Mouse (Mus musculus): ENCODE measurements around the gene Alkbh3.

The Alkbh3 gene

DNA sequence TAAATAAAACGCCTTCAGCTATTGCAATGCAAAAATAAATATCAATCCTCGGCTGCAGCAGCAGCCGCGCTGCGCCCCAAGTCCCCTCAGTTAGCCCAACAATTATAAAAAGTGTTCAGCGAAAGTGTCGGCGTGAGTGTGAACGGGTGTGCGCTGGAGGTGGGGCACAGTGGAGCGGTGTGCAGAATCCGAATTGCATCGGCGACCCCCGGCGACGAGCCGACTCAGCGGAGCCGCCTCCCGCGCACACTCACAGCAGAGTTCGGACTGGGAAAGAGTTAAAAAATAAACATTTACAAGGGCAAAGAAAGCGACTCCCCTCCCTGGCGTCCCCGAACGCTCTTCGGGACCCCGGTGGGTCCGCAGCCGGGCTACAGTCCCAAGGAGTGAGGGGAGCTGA is 54.7 kb downstream of the Alkbh3 start:
- in situ Hi-C loops (cut with MboI; ENCODE audit: low sequenced_read_pairs) = no loop called here

DNA sequence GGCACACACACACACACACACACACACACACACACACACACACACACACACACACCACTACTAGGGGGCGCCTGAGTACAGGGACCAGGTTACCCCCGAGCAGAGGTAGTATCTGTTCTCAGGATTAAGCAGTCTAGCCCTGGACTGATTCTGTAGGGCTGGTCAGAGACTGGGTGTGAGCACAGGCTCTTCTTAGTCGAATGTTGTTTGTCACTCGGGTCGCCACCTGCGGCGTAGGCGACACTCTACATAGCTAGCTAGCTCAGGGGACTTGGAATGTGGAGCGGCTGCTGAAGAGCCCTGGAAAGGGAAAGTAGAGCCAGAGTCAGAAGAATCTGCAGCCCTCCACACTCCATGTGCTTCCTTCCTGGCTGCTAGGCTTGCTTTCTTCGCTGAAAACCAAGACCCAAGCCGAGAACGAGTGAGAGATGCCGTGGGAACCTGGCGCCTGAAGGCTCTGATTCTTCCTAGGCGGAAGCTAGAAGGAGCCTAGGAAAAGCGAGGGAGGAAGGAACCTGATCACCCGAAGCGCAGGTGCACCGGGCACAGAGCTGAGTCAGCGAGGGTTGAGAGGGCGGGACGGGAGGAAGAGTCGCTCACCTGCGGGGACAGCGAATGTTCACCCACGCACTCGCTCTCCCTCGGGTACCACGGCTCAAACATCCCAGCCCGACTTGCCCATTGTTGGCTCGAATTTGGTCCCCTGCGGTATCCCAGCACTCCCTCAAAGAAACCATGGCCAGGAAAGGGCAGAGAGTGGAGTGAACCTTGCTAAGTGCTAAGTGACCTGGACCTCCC is 55.6 kb downstream of the Alkbh3 start:
- in situ Hi-C loops (cut with MboI; ENCODE audit: low sequenced_read_pairs) = no loop called here

DNA sequence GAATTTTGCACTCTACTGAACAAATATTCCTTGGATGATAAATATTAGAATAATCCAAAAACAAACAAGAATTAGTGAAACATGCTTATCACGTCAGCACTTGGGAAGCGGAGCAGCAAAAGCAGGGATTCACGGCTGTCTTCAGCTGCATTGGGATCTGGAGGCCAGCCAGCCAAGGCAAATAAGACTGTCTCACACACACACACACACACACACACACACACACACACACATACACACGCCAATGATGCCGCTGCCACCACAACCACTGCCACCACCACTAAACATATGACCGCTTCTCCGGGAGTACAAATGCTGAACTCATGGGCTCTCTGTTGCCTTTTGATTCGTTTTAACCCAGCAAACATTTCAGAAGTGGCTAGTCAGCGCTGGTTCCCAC is 56.9 kb downstream of the Alkbh3 start:
- in situ Hi-C loops (cut with MboI; ENCODE audit: low sequenced_read_pairs) = no loop called here

DNA sequence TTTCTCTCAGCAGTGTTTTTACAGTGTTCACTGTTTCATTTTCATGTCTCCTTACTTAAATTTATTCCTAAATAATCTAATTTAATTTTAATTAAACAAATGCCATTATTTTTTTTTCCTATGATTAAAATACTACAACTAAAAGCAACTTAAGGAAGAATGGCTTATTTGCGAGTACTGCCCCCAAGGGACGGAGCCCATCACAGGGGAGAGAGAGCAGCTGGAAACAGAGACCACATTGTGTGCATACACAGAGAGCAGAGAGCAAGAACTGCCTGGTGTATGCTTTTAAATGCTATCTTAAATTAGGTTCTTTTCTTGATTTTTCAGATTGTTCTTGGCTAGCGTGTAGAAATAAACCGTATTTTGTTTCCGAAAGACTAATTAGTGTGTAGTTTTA is 63.6 kb downstream of the Alkbh3 start:
- in situ Hi-C loops (cut with MboI; ENCODE audit: low sequenced_read_pairs) = no loop called here

DNA sequence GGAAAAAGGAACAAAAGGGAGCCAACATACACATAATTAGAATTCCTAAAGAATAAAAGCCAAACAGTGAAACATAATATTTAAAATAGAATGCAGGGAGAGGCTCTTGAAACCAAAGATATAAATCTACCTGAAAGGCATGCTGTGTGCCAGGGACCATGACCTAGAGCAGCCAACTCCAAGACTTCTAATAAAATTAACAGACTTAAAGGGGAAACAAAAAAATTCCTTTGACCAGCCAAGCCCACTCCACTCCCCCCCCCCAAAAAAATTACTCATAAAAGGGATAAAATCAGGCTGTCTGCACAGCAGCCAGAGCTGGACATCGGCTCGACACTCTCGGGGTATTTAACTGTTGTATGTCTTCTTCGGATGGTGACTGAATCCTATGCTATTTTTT is 65.8 kb downstream of the Alkbh3 start:
- in situ Hi-C loops (cut with MboI; ENCODE audit: low sequenced_read_pairs) = no loop called here

DNA sequence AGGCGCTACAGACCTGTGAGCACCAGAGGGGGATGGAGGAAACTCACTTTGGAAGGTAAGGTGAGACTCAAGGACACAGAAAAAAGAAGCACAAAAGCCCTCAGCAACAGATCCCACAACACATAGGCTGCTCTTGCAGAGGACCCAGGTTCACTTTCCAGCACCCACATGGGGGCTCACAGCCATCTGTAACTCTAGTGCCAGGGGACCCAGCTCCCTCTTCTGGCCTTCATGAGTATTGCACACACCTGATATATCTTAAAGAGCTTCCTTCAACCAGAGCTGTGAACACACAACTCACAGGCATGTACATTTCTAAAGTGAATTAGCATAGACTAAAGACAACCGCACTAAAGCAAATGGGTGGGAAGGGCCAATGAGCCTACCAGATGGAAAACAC is 66.5 kb downstream of the Alkbh3 start:
- in situ Hi-C loops (cut with MboI; ENCODE audit: low sequenced_read_pairs) = no loop called here

DNA sequence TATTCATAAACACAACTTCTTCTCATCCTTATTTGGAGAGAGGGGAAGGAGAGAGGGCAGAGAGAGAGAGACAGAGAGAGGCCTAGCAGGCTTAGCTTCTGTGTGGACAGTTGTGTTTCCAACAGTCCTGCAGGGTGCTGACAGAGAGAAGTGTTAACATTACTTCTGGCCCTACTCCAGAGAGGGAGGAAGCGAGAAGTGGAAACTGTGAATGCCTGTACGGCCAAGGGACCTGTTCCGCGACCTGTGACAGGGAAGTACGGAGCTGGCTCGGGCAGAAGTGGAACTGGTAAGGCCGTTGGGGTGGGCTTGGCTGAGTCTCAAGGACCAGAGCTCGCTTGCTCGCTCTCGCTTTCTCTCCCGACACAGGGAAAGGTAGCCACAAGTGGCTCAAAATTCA is 68.9 kb downstream of the Alkbh3 start:
- in situ Hi-C loops (cut with MboI; ENCODE audit: low sequenced_read_pairs) = no loop called here

DNA sequence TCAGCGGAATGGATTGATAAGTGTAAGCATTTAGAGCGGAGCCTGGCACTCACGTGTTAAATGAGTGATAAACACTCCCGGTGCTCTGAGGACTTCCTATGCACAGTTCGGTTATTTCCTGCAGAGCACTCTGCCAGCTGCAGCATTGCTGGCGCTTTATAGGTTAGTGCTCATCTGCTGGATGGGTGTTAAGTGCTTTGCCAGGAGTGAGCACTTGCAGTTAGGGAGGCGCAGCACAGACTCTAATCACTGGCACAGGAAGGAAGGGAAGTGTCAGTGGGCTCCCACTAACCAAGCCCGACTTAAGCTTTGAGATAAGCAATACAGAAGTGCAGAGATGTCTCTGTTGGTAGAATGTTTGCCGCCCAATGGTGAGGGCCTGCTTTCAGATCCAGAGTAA is 72.1 kb downstream of the Alkbh3 start:
- in situ Hi-C loops (cut with MboI; ENCODE audit: low sequenced_read_pairs) = no loop called here

All from CH12F3 (cell line).